Mouse (Mus musculus) liver, embryonic 14.5 days (tissue): ENCODE results near the gene Strbp.
A peak's percentile ranks its signal among the peaks of the same experiment; 100 is the strongest.

Experiments used
- CTCF ChIP-seq: IDR thresholded peaks from 2 replicates; pipeline ENCODE4 v1.5.1; 2016; ENCODE audit warnings: antibody characterized with exemption, low read depth, control low read depth
- EP300 ChIP-seq: IDR thresholded peaks from 2 replicates; pipeline ENCODE4 v1.6.1; 2016; ENCODE audit warnings: antibody characterized with exemption, low read depth

- TF ChIP-seq EP300, result 0 out of 2 replicates have a peak, but pooled peaks have one; percentile 6
- TF ChIP-seq CTCF, result peak; percentile 57; the same call in 1 of the 2 replicates
These were observed 218.3 kb downstream of the Strbp start for GRCm38 (mm10) chr2:37485370-37485769.
